1 mouse cellular context compared by ENCODE assay signal in the genomic region with DNA sequence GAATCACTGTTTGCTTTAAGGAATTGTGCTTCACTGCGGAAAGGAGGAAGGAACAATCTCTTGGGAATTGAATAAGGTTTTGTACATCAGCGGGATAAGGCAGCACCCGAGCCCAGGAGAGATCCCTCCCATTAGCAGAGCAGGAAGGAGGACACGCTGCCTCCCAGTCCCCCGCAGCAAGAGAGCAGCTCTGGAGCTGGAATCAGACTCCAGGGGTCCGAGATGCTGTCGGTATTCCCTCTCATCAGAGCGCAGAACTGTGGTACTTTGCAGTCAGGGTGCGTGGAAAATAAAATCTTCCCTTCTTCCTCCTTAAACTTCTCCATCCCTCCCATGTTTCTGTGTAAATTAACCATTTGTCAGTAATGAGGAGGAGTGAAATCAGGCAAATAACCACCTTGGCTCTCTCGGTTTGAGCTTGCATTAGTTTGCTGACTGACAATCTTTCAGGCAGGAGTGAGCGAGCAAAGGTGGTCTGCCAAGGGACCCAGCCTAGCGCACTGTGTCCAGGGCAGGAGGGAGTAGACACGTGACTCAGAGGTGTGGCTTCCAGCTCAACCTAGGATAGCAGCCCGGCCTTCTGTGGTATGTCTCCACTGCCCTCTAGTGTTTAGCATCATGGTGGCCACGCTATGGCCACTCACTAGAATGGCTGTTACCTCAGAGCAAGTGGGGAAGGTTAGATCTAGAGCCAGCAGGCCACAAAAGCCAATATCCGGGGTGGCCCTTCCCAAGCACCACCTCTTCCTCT.
TF ChIP-seq lines count a peak whose summit lies in the region.

No protein-coding gene starts in this region.

TF ChIP-seq in CH12.LX, 34 proteins besides CTCF, POLR2A, EP300 and RAD21:
- TF ChIP-seq MAX (IDR thresholded peaks at IDR 0.05; ENCODE audit: low read length) = peak; percentile 84
- TF ChIP-seq IRF4 (IDR thresholded peaks at IDR 0.05; ENCODE audit: low read depth, low read length) = peak; percentile 36; the same call in 1 of the 2 replicates
- TF ChIP-seq USF2 (conservative IDR thresholded peaks at IDR 0.05; ENCODE audit: low read depth, low read length) = peak; percentile 82
- TF ChIP-seq NRF1 (IDR thresholded peaks at IDR 0.05; ENCODE audit: low read depth, low read length) = no peak
- TF ChIP-seq SMC3 (IDR thresholded peaks at IDR 0.05; ENCODE audit: low read depth, low read length) = peak; percentile 80
- TF ChIP-seq UBTF (IDR thresholded peaks at IDR 0.05; ENCODE audit: low read depth, low read length) = no peak
- TF ChIP-seq BHLHE40 (IDR thresholded peaks at IDR 0.05; ENCODE audit: low read depth, low read length) = peak; percentile 84
- peak; percentile 86 for TF ChIP-seq USF1 (IDR thresholded peaks at IDR 0.05; ENCODE audit: low read depth, low read length)
